Mouse (Mus musculus): ENCODE measurements around the gene Pax4. TPM values are rescaled to one million over a fixed set of nuclear protein-coding genes. Genes with fewer than 3 reads are reported as not detected.

Pax4 gene
- total and polyA plus RNA-seq, 2 experiments, result not detected

DNA sequence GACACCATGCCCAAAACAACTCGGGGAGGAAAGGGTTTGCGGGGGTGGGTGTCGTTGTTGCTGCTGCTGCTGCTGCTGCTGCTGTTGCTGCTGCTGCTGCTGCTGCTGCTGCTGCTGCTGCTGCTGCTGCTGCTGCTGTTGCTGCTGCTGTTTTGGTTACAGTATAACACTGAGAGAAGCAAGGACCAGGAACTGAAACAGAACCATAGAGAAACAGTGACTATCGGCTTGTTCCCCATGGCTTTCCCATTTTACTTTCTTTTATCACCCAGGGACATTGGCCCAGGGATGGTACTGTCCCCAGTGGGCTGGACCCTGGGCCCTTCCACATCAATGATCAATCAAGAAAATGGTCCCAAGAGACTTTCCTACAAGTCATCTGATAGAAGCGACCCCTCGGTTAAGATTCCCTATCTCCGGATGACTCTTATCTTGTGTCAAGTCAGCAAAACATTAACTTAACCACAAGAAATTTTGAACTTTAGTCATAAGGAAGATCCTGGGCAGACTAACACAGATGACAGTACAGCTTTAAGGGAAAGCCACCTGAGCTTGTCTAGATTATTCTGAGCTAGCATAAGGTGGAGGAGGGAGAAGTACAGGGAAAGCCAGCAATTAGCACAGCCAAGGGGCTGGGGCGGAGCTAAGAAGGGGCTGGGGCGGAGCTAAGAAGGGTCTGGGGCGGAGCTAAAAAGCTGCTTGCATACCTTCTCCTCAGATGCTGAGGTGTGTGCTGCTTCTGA lies 18.2 kb downstream of the Pax4 start:
- no peaks in the 10 kb centered on the region for H3K4me1 ChIP-seq (ENCODE audit: control insufficient read depth, insufficient read depth, low read length)
- H3K4me3 ChIP-seq (ENCODE audit: insufficient read depth, low read depth, low read length), result no peak overlapping the region
- TF ChIP-seq CTCF (IDR thresholded peaks at IDR 0.05; ENCODE audit: low read depth, low read length) (no peak), POLR2A (IDR thresholded peaks at IDR 0.05; ENCODE audit: extremely low read depth, insufficient read depth, low read length) (no peak)
- 80% methylated on average over 10 of the region's 10 CpGs for WGBS
- H3K36me3 ChIP-seq (ENCODE audit: control insufficient read depth, insufficient read depth, low read length), result 0 out of 2 replicates have a peak, but pooled peaks cover 2% of the 10 kb centered on the region
- H3K9ac ChIP-seq (ENCODE audit: low read depth, low read length), result no peak overlapping the region
- DNase-seq (ENCODE audit: extremely low read depth, low read depth, low spot score), result no peak
- H3K27me3 ChIP-seq (ENCODE audit: control insufficient read depth, insufficient read depth, low read length), result no peaks in the 10 kb centered on the region
- no peaks in the 10 kb centered on the region for H3K79me2 ChIP-seq (ENCODE audit: control insufficient read depth, insufficient read depth, low read length)
- no peak overlapping the region for H3K27ac ChIP-seq (replicated peaks; ENCODE audit: insufficient read depth, low read depth, low read length)

DNA sequence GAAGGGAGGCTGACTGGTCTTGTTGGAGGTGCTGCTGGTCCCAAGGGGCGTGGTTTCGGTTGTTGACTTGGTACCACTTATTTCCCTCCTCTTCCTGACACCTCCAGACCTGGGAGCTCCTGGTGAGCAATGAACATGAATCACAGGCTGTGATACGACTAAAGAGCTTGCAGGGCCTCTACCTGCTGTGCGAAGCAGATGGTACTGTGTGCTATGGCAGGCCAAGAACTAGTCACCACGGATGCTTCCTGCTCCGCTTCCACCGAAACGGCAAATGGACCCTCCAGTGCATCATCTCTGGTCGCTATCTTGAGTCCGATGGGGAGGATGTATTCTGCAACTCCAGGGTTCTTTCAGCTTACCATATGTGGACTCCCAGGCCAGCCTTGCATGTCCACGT lies 19.3 kb downstream of the Pax4 start:
- no peaks in the 10 kb centered on the region for H3K27me3 ChIP-seq (ENCODE audit: control insufficient read depth, insufficient read depth, low read length)
- H3K9ac ChIP-seq (ENCODE audit: low read depth, low read length), result no peak overlapping the region
- no peak overlapping the region for H3K4me3 ChIP-seq (ENCODE audit: insufficient read depth, low read depth, low read length)
- H3K27ac ChIP-seq (replicated peaks; ENCODE audit: insufficient read depth, low read depth, low read length), result no peak overlapping the region
- 0 out of 2 replicates have a peak, but pooled peaks cover 2% of the 10 kb centered on the region for H3K36me3 ChIP-seq (ENCODE audit: control insufficient read depth, insufficient read depth, low read length)
- peaks cover 1% of the 10 kb centered on the region for H3K4me1 ChIP-seq (ENCODE audit: control insufficient read depth, insufficient read depth, low read length)
- DNase-seq (ENCODE audit: extremely low read depth, low read depth, low spot score), result no peak
- WGBS, result 95% methylated on average over 11 of the region's 11 CpGs
- no peaks in the 10 kb centered on the region for H3K79me2 ChIP-seq (ENCODE audit: control insufficient read depth, insufficient read depth, low read length)
- no peak for TF ChIP-seq POLR2A (IDR thresholded peaks at IDR 0.05; ENCODE audit: extremely low read depth, insufficient read depth, low read length)
- TF ChIP-seq CTCF (IDR thresholded peaks at IDR 0.05; ENCODE audit: low read depth, low read length), result no peak

DNA sequence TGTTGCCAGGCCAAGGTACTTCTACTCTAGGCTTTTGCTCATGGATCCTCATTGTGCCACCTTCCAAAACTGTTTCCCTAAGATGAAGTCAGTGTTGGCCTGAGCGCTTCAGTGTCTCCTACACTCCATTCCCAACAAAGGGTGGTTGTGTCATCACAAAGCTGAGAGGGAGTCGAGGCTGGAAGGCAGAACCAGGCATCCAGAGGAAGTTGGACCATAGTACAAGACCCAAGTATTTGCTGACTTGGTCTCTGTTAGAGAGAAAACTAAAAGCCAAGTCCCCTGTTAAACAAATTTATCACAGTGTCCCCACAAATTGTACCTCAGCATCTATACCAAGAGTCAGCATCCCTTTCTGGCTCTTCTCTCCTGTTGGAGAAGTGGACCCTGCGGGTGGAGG lies 20.9 kb downstream of the Pax4 start, which contains the start of gene Gcc1:
TSS of gene Gcc1 (minus strand) at position 101 of the 400 bp plus-strand sequence.
- WGBS, result 88% methylated on average over 3 of the region's 3 CpGs
- no peaks in the 10 kb centered on the region for H3K27me3 ChIP-seq (ENCODE audit: control insufficient read depth, insufficient read depth, low read length)
- H3K79me2 ChIP-seq (ENCODE audit: control insufficient read depth, insufficient read depth, low read length), result peaks cover 8% of the 10 kb centered on the region; the same call in 1 of the 2 replicates
- no peak within 1 kb of the TSS for H3K4me3 ChIP-seq (ENCODE audit: insufficient read depth, low read depth, low read length)
- no peak within 1 kb of the TSS for H3K27ac ChIP-seq (replicated peaks; ENCODE audit: insufficient read depth, low read depth, low read length)
- H3K9ac ChIP-seq (ENCODE audit: low read depth, low read length), result no peak within 1 kb of the TSS
- TF ChIP-seq POLR2A (IDR thresholded peaks at IDR 0.05; ENCODE audit: extremely low read depth, insufficient read depth, low read length) (no peak), CTCF (IDR thresholded peaks at IDR 0.05; ENCODE audit: low read depth, low read length) (no peak)
- 0 out of 2 replicates have a peak, but pooled peaks cover 2% of the 10 kb centered on the region for H3K36me3 ChIP-seq (ENCODE audit: control insufficient read depth, insufficient read depth, low read length)
- no peak for DNase-seq (ENCODE audit: extremely low read depth, low read depth, low spot score)
- H3K4me1 ChIP-seq (ENCODE audit: control insufficient read depth, insufficient read depth, low read length), result peaks cover 5% of the 10 kb centered on the region

DNA sequence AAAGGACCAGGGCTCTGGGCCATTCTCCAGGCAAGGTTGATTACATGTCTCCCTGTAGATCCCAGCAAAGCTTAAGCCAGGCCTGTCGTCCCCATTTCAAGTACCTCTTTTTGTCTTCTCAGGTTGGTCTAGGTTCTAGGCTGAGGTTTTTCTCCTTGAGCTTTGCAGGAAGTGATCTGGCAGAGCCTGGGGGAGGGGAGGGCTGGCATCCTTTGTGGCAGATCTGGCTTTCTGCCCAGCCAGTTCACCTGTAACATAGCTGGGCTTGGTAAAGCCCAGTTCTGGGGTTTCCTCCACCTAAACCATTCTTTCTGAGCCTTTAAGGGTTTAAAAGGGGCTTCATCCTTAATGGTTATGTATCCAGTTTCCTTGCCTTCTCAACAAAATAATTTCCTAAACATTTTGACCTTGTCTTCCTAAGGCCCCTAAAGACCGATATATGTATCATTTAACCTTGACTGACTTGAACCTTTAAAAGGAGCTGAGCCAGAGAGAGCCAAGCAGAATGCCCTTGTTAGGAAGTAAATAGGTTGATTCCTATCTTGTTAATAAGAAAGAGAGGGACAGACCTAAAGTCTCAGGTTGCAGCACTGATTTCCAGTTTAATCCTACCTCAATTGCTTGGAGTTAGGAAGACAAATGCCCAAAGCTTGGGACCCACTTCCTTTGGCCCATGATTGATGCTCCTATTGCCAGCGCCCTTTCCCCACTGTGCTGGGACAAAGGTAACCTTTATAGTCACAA lies 21.9 kb downstream of the Pax4 start, which contains the start of gene Fscn3:
TSS of gene Fscn3 (plus strand) at position 694 of the 744 bp plus-strand sequence.
- no peak within 1 kb of the TSS for H3K27ac ChIP-seq (replicated peaks; ENCODE audit: insufficient read depth, low read depth, low read length)
- H3K4me1 ChIP-seq (ENCODE audit: control insufficient read depth, insufficient read depth, low read length), result peaks cover 5% of the 10 kb centered on the region
- WGBS, result 78% methylated on average over 3 of the region's 3 CpGs

DNA sequence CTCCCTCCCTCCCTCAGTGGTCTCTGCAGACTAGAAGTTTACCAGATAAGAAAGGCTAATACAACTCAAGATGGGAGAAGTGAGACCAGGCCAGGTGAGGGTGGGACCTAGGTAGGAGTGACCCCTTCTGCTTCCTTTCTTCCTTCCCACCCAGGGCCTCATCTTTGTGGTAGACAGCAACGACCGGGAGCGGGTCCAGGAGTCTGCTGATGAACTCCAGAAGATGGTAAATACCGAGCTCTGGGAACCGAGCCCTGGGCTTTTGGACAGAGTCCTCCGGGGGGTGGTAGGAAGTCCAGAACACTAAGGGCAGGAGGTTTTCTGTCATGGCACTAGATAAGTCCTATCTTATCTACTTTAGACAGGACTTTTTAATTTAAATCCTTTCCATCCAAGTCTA lies 24.1 kb downstream of the Pax4 start:
- peak overlapping the region; percentile 18; the same call in 1 of the 2 replicates for H3K27ac ChIP-seq (replicated peaks; ENCODE audit: insufficient read depth, low read depth, low read length)
- peak; percentile 73 for DNase-seq (ENCODE audit: extremely low read depth, low read depth, low spot score)
- TF ChIP-seq CTCF (IDR thresholded peaks at IDR 0.05; ENCODE audit: low read depth, low read length) (no peak), POLR2A (IDR thresholded peaks at IDR 0.05; ENCODE audit: extremely low read depth, insufficient read depth, low read length) (no peak)
- no peak overlapping the region for H3K4me3 ChIP-seq (ENCODE audit: insufficient read depth, low read depth, low read length)
- no peaks in the 10 kb centered on the region for H3K27me3 ChIP-seq (ENCODE audit: control insufficient read depth, insufficient read depth, low read length)
- H3K36me3 ChIP-seq (ENCODE audit: control insufficient read depth, insufficient read depth, low read length), result 0 out of 2 replicates have a peak, but pooled peaks cover 2% of the 10 kb centered on the region
- peaks cover 13% of the 10 kb centered on the region for H3K4me1 ChIP-seq (ENCODE audit: control insufficient read depth, insufficient read depth, low read length)
- H3K79me2 ChIP-seq (ENCODE audit: control insufficient read depth, insufficient read depth, low read length), result peaks cover 16% of the 10 kb centered on the region; the same call in 1 of the 2 replicates
- H3K9ac ChIP-seq (ENCODE audit: low read depth, low read length), result no peak overlapping the region
- WGBS, result 0% methylated on average over 6 of the region's 6 CpGs

More for the DNA sequence above, 21.9 kb downstream of the Pax4 start, which contains the start of gene Fscn3:
- peak; percentile 36 for DNase-seq (ENCODE audit: extremely low read depth, low read depth, low spot score)
- H3K27me3 ChIP-seq (ENCODE audit: control insufficient read depth, insufficient read depth, low read length), result no peaks in the 10 kb centered on the region
- no peak within 1 kb of the TSS for H3K4me3 ChIP-seq (ENCODE audit: insufficient read depth, low read depth, low read length)
- H3K79me2 ChIP-seq (ENCODE audit: control insufficient read depth, insufficient read depth, low read length), result peaks cover 8% of the 10 kb centered on the region; the same call in 1 of the 2 replicates
- no peak within 1 kb of the TSS for H3K9ac ChIP-seq (ENCODE audit: low read depth, low read length)
- TF ChIP-seq CTCF (IDR thresholded peaks at IDR 0.05; ENCODE audit: low read depth, low read length) (no peak), POLR2A (IDR thresholded peaks at IDR 0.05; ENCODE audit: extremely low read depth, insufficient read depth, low read length) (no peak)
- H3K36me3 ChIP-seq (ENCODE audit: control insufficient read depth, insufficient read depth, low read length), result 0 out of 2 replicates have a peak, but pooled peaks cover 2% of the 10 kb centered on the region

Measured in liver, adult 2 months (tissue).